Mouse (Mus musculus): ENCODE measurements around the gene Rere.

- TF ChIP-seq POLR2A (IDR thresholded peaks at IDR 0.05; ENCODE audit: borderline replicate concordance, control insufficient read depth, low read depth, low read length) (no peak), CTCF (IDR thresholded peaks at IDR 0.05; ENCODE audit: control insufficient read depth, insufficient read depth, low read length) (peak; percentile 91)
These were observed 344.7 kb downstream of the Rere start for GRCm38 (mm10) chr4:150625951-150626732.

Measured in bone marrow, adult 2 months (tissue).